Mouse (Mus musculus) cerebellum, adult 2 months (tissue): Measurements from ENCODE around the gene Recql5.

Source experiments
- CTCF ChIP-seq: fragments of 200-500 bp; IDR thresholded peaks from 2 replicates; pipeline ENCODE4 v1.5.1; 2011; ENCODE audit warnings: low read depth, mild to moderate bottlenecking, control low read depth, low read length, moderate library complexity, borderline replicate concordance; ENCODE audit not compliant: insufficient read depth
- POLR2A ChIP-seq: fragments of 200-500 bp; IDR thresholded peaks from 2 replicates; pipeline ENCODE4 v1.6.1; 2011; ENCODE audit warnings: low read length, control low read depth, borderline replicate concordance; ENCODE audit not compliant: insufficient read depth

GRCm38 (mm10) chr11:115968731-115969405 lies 35.6 kb upstream of the Recql5 start:
- no peak for TF ChIP-seq CTCF
- TF ChIP-seq POLR2A, result no peak
